Mouse (Mus musculus) cortical plate, adult 2 months (tissue): ENCODE data around the gene Znrf2.

Source experiments
- CTCF ChIP-seq: fragments of 200-500 bp; IDR thresholded peaks from 2 replicates; pipeline ENCODE4 v1.5.1; 2011; ENCODE audit warnings: mild to moderate bottlenecking, control low read depth, low read length; ENCODE audit not compliant: insufficient read depth; ENCODE audit errors: extremely low read depth
- POLR2A ChIP-seq: fragments of 200-500 bp; IDR thresholded peaks from 2 replicates; pipeline ENCODE4 v1.6.1; 2011; ENCODE audit warnings: mild to moderate bottlenecking, low read length, control low read depth; ENCODE audit not compliant: insufficient read depth; ENCODE audit errors: extremely low read depth

DNA sequence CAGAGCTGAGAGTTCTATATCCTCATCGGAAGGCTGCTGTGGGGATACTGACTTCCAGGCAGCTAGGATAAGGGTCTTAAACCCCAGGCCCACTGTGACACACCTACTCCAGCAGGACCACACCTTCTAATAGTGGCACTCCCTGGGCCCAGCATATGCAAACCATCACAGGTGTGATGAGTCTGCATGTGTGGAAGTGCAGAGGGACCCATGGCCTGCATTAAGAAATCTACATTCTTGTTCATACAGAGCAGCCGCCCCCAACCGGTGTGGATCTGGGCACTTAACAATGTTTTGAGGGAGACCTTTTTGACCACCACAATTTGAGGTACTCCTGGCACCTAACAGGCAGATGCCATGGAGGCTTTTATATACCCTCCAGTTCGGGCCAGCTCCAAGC lies 114.9 kb downstream of the Znrf2 start:
- TF ChIP-seq CTCF (no peak), POLR2A (no peak)
